Mouse (Mus musculus) olfactory bulb, adult 2 months (tissue): ENCODE data around the gene Camkmt.

Experiments used
- CTCF ChIP-seq: fragments of 200-500 bp; IDR thresholded peaks from 2 replicates; pipeline ENCODE4 v1.5.1; 2012; ENCODE audit warnings: low read depth, mild to moderate bottlenecking, low read length, moderate library complexity; ENCODE audit not compliant: insufficient read depth
- POLR2A ChIP-seq: fragments of 200-500 bp; IDR thresholded peaks from 2 replicates; pipeline ENCODE4 v1.6.1; 2012; ENCODE audit warnings: mild to moderate bottlenecking, low read depth, low read length, moderate library complexity; ENCODE audit not compliant: insufficient read depth

DNA sequence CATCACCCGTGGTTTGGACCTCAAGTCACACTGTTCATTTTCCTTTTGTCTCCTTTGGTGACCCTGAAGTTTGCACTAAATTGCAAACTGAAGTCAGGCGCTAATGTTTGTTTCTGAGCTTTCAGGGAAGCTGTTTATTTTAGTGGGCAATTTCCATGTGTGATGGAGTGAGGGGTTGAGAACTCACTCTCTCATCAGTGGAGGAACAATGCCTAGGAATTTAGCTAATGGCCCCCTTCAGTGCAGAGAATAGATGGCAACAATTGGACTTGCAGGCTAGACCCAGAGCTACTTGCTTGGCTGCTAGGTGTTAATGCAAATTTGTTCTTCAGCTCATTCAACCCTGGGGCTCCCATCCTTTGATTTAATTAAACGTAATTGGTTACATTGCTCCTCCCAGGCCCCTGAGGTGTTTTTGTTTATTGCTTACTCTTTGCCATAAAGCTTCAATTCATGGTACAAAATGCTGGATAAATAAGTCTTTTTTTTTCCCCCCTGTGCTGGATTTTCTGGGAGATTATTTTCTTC is 58.9 kb downstream of the Camkmt start:
- TF ChIP-seq CTCF (no peak), POLR2A (no peak)
